Mouse (Mus musculus): ENCODE measurements around the gene Rpl23a. TPM values are rescaled to one million over a fixed set of nuclear protein-coding genes. Genes with fewer than 3 reads are reported as not detected.

Rpl23a gene
- polyA plus RNA-seq (2017; shearing (Covaris generic)), result 1,583 TPM

GRCm38 (mm10) chr11:78182961-78183844 is at the start of gene Rpl23a:
Gene Rpl23a, minus strand, starts transcription at chr11:78183584.

DNA sequence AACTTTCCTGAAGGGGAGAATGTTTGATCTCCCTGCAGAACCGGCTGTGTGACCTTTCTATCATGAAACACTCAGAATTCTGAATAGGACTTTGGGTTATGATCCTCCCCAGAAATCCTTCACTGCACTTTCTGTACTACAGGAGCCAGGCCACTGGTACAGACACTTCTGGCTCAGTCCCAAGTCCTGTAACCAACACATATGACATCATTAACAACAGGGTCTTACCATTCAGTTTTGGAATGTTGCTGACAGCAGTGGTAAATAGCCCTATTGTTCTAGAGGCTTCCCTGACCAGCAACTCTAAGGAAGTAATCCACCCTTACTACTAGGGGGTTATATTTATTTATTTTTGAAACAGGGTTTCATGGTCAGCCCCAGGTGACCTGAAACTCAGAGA is 9.7 kb upstream of the Rpl23a start, which contains the start of gene Proca1:
Gene Proca1, plus strand, starts transcription at position 280 of the 400 bp plus-strand sequence.

GRCm38 (mm10) chr11:78188331-78189233 is 5.2 kb upstream of the Rpl23a start, which contains the start of gene Rab34:
Gene Rab34, plus strand, starts transcription at chr11:78188430.

GRCm38 (mm10) chr11:78176402-78176862 is 7.0 kb downstream of the Rpl23a start, which contains the start of the genes Nek8 and Tlcd1:
Gene Nek8, minus strand, starts transcription at chr11:78176675.
Gene Tlcd1, plus strand, starts transcription at chr11:78176711.

GRCm38 (mm10) chr11:78164924-78165760 is 18.2 kb downstream of the Rpl23a start, which contains the start of gene Traf4:
Gene Traf4, minus strand, starts transcription at chr11:78165589.

Other genes starting within 250 kb of the Rpl23a start
- gene Phf12, start 200.8 kb downstream of the Rpl23a start, polyA plus RNA-seq (2017; shearing (Covaris generic)), result 31.7 TPM
- gene Dhrs13, start 151.3 kb downstream of the Rpl23a start, polyA plus RNA-seq (2017; shearing (Covaris generic)), result 3.2 TPM
- 21.3 TPM for gene Flot2, start 145.7 kb downstream of the Rpl23a start, polyA plus RNA-seq (2017; shearing (Covaris generic))
- 32.3 TPM for gene Eral1, start 103.2 kb downstream of the Rpl23a start, polyA plus RNA-seq (2017; shearing (Covaris generic))
- gene Fam222b, start 88.9 kb downstream of the Rpl23a start, polyA plus RNA-seq (2017; shearing (Covaris generic)), result 16.0 TPM
- gene Traf4, start 18.0 kb downstream of the Rpl23a start, polyA plus RNA-seq (2017; shearing (Covaris generic)), result 113 TPM
- 17.3 TPM for gene Nek8, start 6.9 kb downstream of the Rpl23a start, polyA plus RNA-seq (2017; shearing (Covaris generic))
- gene Tlcd1, start 6.9 kb downstream of the Rpl23a start, polyA plus RNA-seq (2017; shearing (Covaris generic)), result 8.1 TPM
- gene Rab34, start 4.8 kb upstream of the Rpl23a start, polyA plus RNA-seq (2017; shearing (Covaris generic)), result not detected
- 0.28 TPM for gene Proca1, start 9.8 kb upstream of the Rpl23a start, polyA plus RNA-seq (2017; shearing (Covaris generic))
- gene Sdf2, start 62.2 kb upstream of the Rpl23a start, polyA plus RNA-seq (2017; shearing (Covaris generic)), result 114 TPM
- 35.0 TPM for gene Supt6, start 62.4 kb upstream of the Rpl23a start, polyA plus RNA-seq (2017; shearing (Covaris generic))
- 57.3 TPM for gene 2610507B11Rik, start 78.2 kb upstream of the Rpl23a start, polyA plus RNA-seq (2017; shearing (Covaris generic))
- gene BC030499, start 107.3 kb upstream of the Rpl23a start, polyA plus RNA-seq (2017; shearing (Covaris generic)), result 0.52 TPM
- 0.88 TPM for gene Spag5, start 117.9 kb upstream of the Rpl23a start, polyA plus RNA-seq (2017; shearing (Covaris generic))
- gene Aldoc, start 139.4 kb upstream of the Rpl23a start, polyA plus RNA-seq (2017; shearing (Covaris generic)), result 6.8 TPM
- gene Pigs, start 144.8 kb upstream of the Rpl23a start, polyA plus RNA-seq (2017; shearing (Covaris generic)), result 69.6 TPM
- gene Unc119, start 159.9 kb upstream of the Rpl23a start, polyA plus RNA-seq (2017; shearing (Covaris generic)), result 29.6 TPM
- gene Foxn1, start 203.0 kb upstream of the Rpl23a start, polyA plus RNA-seq (2017; shearing (Covaris generic)), result 0.30 TPM
- not detected for gene Slc13a2, start 238.6 kb upstream of the Rpl23a start, polyA plus RNA-seq (2017; shearing (Covaris generic))

All from effector memory CD4-positive, alpha-beta T cell, adult 7 months (primary cell).